Comparison of ENCODE assay signal across 18 mouse cellular contexts in the genomic region with DNA sequence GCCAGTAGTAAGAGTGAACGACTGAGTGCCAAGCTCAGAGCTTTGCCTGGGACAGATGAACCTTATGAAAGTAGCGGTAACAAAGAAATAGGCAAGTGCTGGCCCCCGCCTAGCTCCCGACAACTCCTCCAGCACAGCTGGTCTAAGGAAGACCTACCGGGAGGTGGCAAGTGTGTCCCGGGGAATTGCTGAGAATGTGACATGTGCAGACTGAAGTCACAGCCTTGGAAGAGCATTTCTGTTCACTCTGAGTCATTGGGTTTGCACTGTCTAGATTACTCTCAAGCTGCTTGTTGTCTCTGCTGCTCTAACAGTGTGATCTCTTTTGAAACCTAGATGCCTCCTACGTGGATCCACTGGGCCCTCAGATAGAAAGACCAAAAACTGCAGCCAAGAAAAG. TPM values are rescaled to one million over a fixed set of nuclear protein-coding genes. Genes with fewer than 3 reads are reported as not detected.
"Had no signal": no experiment of that assay in that cellular context is flagged by ENCODE, and none has a peak within 500 bp of the region (broad histone marks: within the 10 kb centered on the region; RNA-seq: fewer than 3 reads in every experiment).

No protein-coding gene starts in this region.

- H3K27ac ChIP-seq: intestine, embryonic 15.5 days; kidney, embryonic 15.5 days; liver, embryonic 13.5 days had no signal

- H3K4me1 ChIP-seq: intestine, embryonic 15.5 days; kidney, embryonic 15.5 days; liver, embryonic 13.5 days had no signal

- ATAC-seq: intestine, embryonic 15.5 days had no signal

- H3K4me3 ChIP-seq: intestine, embryonic 15.5 days; kidney, embryonic 15.5 days; liver, embryonic 13.5 days had no signal

- DNase-seq: kidney, adult 11 months; kidney, adult 8-10 months; kidney, postnatal 10 days; kidney, postnatal 36 days; liver, embryonic 13.5 days; lung, adult 2 months; lung, postnatal 14 days; lung, postnatal 4 days; midbrain, embryonic 14.5 days; retina, postnatal 1 day; thymus, adult 2 months; thymus, postnatal 14 days; thymus, postnatal 4 days had no signal

RNA-seq across cellular contexts. Expression of gene Il17d, which starts 7.6 kb away (rescaled TPM):
- total RNA-seq: liver, adult 2 months; megakaryocyte progenitor cell, adult 5-6 weeks; megakaryocyte-erythroid progenitor cell, adult 5-6 weeks had no signal
